Mouse (Mus musculus): ENCODE data around the gene Olfr1443. TPM values are rescaled to one million over a fixed set of nuclear protein-coding genes. Genes with fewer than 3 reads are reported as not detected.

Gene Olfr1443
- not detected for polyA plus RNA-seq (2017; shearing (Covaris generic))

GRCm38 (mm10) chr19:12677812-12678211 is at the start of gene Olfr1443:
Gene Olfr1443 (plus strand): TSS chr19:12678112.

GRCm38 (mm10) chr19:12633176-12633575 is 44.7 kb upstream of the Olfr1443 start, which contains the start of gene Glyat:
Gene Glyat (plus strand): TSS chr19:12633308.

GRCm38 (mm10) chr19:12670139-12670538 is 7.8 kb upstream of the Olfr1443 start, which contains the start of gene Olfr1442:
Gene Olfr1442 (plus strand): TSS chr19:12670439.

GRCm38 (mm10) chr19:12695590-12695989 is 17.7 kb downstream of the Olfr1443 start, which contains the start of gene Keg1:
Gene Keg1 (plus strand): TSS chr19:12695786.

Other genes starting within 250 kb of the Olfr1443 start
- 1 to 10 TPM in 1 of 2 experiments, under 1 TPM in 1; 0.04 to 1.4 TPM for gene Mpeg1, start 217.3 kb upstream of the Olfr1443 start, polyA plus RNA-seq (2017; shearing (Covaris generic))
- gene Dtx4, start 176.7 kb upstream of the Olfr1443 start, polyA plus RNA-seq (2017; shearing (Covaris generic)): 1 to 10 TPM; 7.9 to 9.0 TPM
- gene Fam111a, start 132.4 kb upstream of the Olfr1443 start, polyA plus RNA-seq (2017; shearing (Covaris generic)): 10 to 100 TPM; 42.0 to 45.4 TPM
- gene Gm4952, start 78.1 kb upstream of the Olfr1443 start, polyA plus RNA-seq (2017; shearing (Covaris generic)): under 1 TPM in 1 of 2 experiments, not detected in 1; 0.37 TPM
- not detected for gene Glyat, start 44.8 kb upstream of the Olfr1443 start, polyA plus RNA-seq (2017; shearing (Covaris generic))
- under 1 TPM in 1 of 2 experiments, not detected in 1; 0.93 TPM for gene Olfr1442, start 7.7 kb upstream of the Olfr1443 start, polyA plus RNA-seq (2017; shearing (Covaris generic))
- gene Keg1, start 17.7 kb downstream of the Olfr1443 start, polyA plus RNA-seq (2017; shearing (Covaris generic)): not detected
- gene Cntf, start 87.5 kb downstream of the Olfr1443 start, polyA plus RNA-seq (2017; shearing (Covaris generic)): under 1 TPM in 1 of 2 experiments, not detected in 1; 0.78 TPM
- gene Zfp91, start 118.0 kb downstream of the Olfr1443 start, polyA plus RNA-seq (2017; shearing (Covaris generic)): 10 to 100 TPM; 11.4 to 19.8 TPM
- gene Lpxn, start 118.1 kb downstream of the Olfr1443 start, polyA plus RNA-seq (2017; shearing (Covaris generic)): 100 to 1,000 TPM; 169 to 225 TPM
- gene Gm5244, start 168.6 kb downstream of the Olfr1443 start, polyA plus RNA-seq (2017; shearing (Covaris generic)): not detected
- under 1 TPM in 1 of 2 experiments, not detected in 1; 0.53 TPM for gene Olfr1444, start 179.2 kb downstream of the Olfr1443 start, polyA plus RNA-seq (2017; shearing (Covaris generic))
- not detected for gene Olfr1445, start 205.7 kb downstream of the Olfr1443 start, polyA plus RNA-seq (2017; shearing (Covaris generic))
- under 1 TPM in 1 of 2 experiments, not detected in 1; 0.51 TPM for gene Olfr1446, start 215.4 kb downstream of the Olfr1443 start, polyA plus RNA-seq (2017; shearing (Covaris generic))
- not detected for gene Olfr1447, start 225.6 kb downstream of the Olfr1443 start, polyA plus RNA-seq (2017; shearing (Covaris generic))
- gene Olfr1448, start 246.3 kb downstream of the Olfr1443 start, polyA plus RNA-seq (2017; shearing (Covaris generic)): under 1 TPM; 0.04 to 0.70 TPM